Mouse (Mus musculus): ENCODE data around the gene Plxdc1. TPM values are rescaled to one million over a fixed set of nuclear protein-coding genes. Genes with fewer than 3 reads are reported as not detected.

Plxdc1 gene
- polyA plus RNA-seq, 1 experiment from 2014 or later = 0.24 TPM

- H3K4me3 ChIP-seq = no peak overlapping the region
- DNase-seq (ENCODE audit: low spot score) = no peak
- H3K36me3 ChIP-seq = no peaks in the 10 kb centered on the region
- H3K4me1 ChIP-seq (replicated peaks) = peaks cover 6% of the 10 kb centered on the region; the same call in 1 of the 2 replicates
- H3K9me3 ChIP-seq = no peaks in the 10 kb centered on the region
- 86% methylated on average over 5 of the region's 5 CpGs for WGBS
- no peak overlapping the region for H3K27ac ChIP-seq
- H3K27me3 ChIP-seq (ENCODE audit: insufficient read depth, poor library complexity, severe bottlenecking) = no peaks in the 10 kb centered on the region
Measured at GRCm38 (mm10) chr11:97943256-97943655, 43.0 kb downstream of the Plxdc1 start.

GRCm38 (mm10) chr11:97942420-97943111, 43.7 kb downstream of the Plxdc1 start:
- no peak for DNase-seq (ENCODE audit: low spot score)
- Histone ChIP-seq H3K36me3 (no peaks in the 10 kb centered on the region), H3K27ac (no peak overlapping the region), H3K27me3 (ENCODE audit: insufficient read depth, poor library complexity, severe bottlenecking) (no peaks in the 10 kb centered on the region), H3K4me1 (replicated peaks) (peaks cover 6% of the 10 kb centered on the region; the same call in 1 of the 2 replicates), H3K4me3 (no peak overlapping the region), H3K9me3 (no peaks in the 10 kb centered on the region)
- 86% methylated on average over 15 of the region's 15 CpGs for WGBS

GRCm38 (mm10) chr11:97937469-97938105, 48.7 kb downstream of the Plxdc1 start:
- DNase-seq (ENCODE audit: low spot score) = no peak
- Histone ChIP-seq H3K27ac (no peak overlapping the region), H3K36me3 (no peaks in the 10 kb centered on the region), H3K9me3 (no peaks in the 10 kb centered on the region), H3K4me3 (no peak overlapping the region), H3K4me1 (replicated peaks) (no peaks in the 10 kb centered on the region), H3K27me3 (ENCODE audit: insufficient read depth, poor library complexity, severe bottlenecking) (no peaks in the 10 kb centered on the region)
- WGBS = 80% methylated on average over 2 of the region's 2 CpGs

- Histone ChIP-seq H3K4me3 (no peak overlapping the region), H3K27me3 (ENCODE audit: insufficient read depth, poor library complexity, severe bottlenecking) (no peaks in the 10 kb centered on the region), H3K36me3 (no peaks in the 10 kb centered on the region), H3K27ac (no peak overlapping the region), H3K9me3 (no peaks in the 10 kb centered on the region), H3K4me1 (replicated peaks) (no peaks in the 10 kb centered on the region)
- 33% methylated on average over 3 of the region's 3 CpGs for WGBS
- DNase-seq (ENCODE audit: low spot score) = peak; percentile 69
Measured at GRCm38 (mm10) chr11:97936758-97937157, 49.5 kb downstream of the Plxdc1 start.

- Histone ChIP-seq H3K36me3 (no peaks in the 10 kb centered on the region), H3K9me3 (no peaks in the 10 kb centered on the region), H3K27me3 (ENCODE audit: insufficient read depth, poor library complexity, severe bottlenecking) (no peaks in the 10 kb centered on the region), H3K4me3 (no peak overlapping the region), H3K4me1 (replicated peaks) (no peaks in the 10 kb centered on the region), H3K27ac (no peak overlapping the region)
- 64% methylated on average over 4 of the region's 4 CpGs for WGBS
- DNase-seq (ENCODE audit: low spot score) = no peak
Measured at GRCm38 (mm10) chr11:97935913-97936575, 50.2 kb downstream of the Plxdc1 start.

- no peaks in the 10 kb centered on the region for H3K36me3 ChIP-seq
- no peaks in the 10 kb centered on the region for H3K4me1 ChIP-seq (replicated peaks)
- WGBS = 83% methylated on average over 1 of the region's 1 CpGs
- no peaks in the 10 kb centered on the region for H3K27me3 ChIP-seq (ENCODE audit: insufficient read depth, poor library complexity, severe bottlenecking)
- H3K9me3 ChIP-seq = no peaks in the 10 kb centered on the region
- no peak overlapping the region for H3K4me3 ChIP-seq
- no peak overlapping the region for H3K27ac ChIP-seq
- DNase-seq (ENCODE audit: low spot score) = no peak
Measured at GRCm38 (mm10) chr11:97933553-97933952, 52.7 kb downstream of the Plxdc1 start.

- no peaks in the 10 kb centered on the region for H3K27me3 ChIP-seq (ENCODE audit: insufficient read depth, poor library complexity, severe bottlenecking)
- no peak for DNase-seq (ENCODE audit: low spot score)
- no peaks in the 10 kb centered on the region for H3K9me3 ChIP-seq
- H3K4me3 ChIP-seq = no peak overlapping the region
- no peaks in the 10 kb centered on the region for H3K36me3 ChIP-seq
- H3K27ac ChIP-seq = no peak overlapping the region
- H3K4me1 ChIP-seq (replicated peaks) = no peaks in the 10 kb centered on the region
- WGBS = 73% methylated on average over 4 of the region's 4 CpGs
Measured at GRCm38 (mm10) chr11:97928905-97929304, 57.3 kb downstream of the Plxdc1 start.

GRCm38 (mm10) chr11:97924217-97924616, 62.0 kb downstream of the Plxdc1 start:
- no peak for DNase-seq (ENCODE audit: low spot score)
- WGBS = 91% methylated on average over 10 of the region's 10 CpGs
- H3K27ac ChIP-seq = no peak overlapping the region
- no peaks in the 10 kb centered on the region for H3K36me3 ChIP-seq
- no peaks in the 10 kb centered on the region for H3K27me3 ChIP-seq (ENCODE audit: insufficient read depth, poor library complexity, severe bottlenecking)
- no peaks in the 10 kb centered on the region for H3K4me1 ChIP-seq (replicated peaks)
- no peak overlapping the region for H3K4me3 ChIP-seq
- no peaks in the 10 kb centered on the region for H3K9me3 ChIP-seq

GRCm38 (mm10) chr11:97923639-97924038, 62.6 kb downstream of the Plxdc1 start:
- no peaks in the 10 kb centered on the region for H3K9me3 ChIP-seq
- no peak overlapping the region for H3K27ac ChIP-seq
- H3K4me1 ChIP-seq (replicated peaks) = no peaks in the 10 kb centered on the region
- DNase-seq (ENCODE audit: low spot score) = no peak
- H3K36me3 ChIP-seq = no peaks in the 10 kb centered on the region
- no peak overlapping the region for H3K4me3 ChIP-seq
- 85% methylated on average over 9 of the region's 9 CpGs for WGBS
- no peaks in the 10 kb centered on the region for H3K27me3 ChIP-seq (ENCODE audit: insufficient read depth, poor library complexity, severe bottlenecking)

GRCm38 (mm10) chr11:97915974-97916503, 70.2 kb downstream of the Plxdc1 start:
- Histone ChIP-seq H3K36me3 (no peaks in the 10 kb centered on the region), H3K27ac (no peak overlapping the region), H3K9me3 (no peaks in the 10 kb centered on the region), H3K4me1 (replicated peaks) (peaks cover 13% of the 10 kb centered on the region), H3K27me3 (ENCODE audit: insufficient read depth, poor library complexity, severe bottlenecking) (no peaks in the 10 kb centered on the region), H3K4me3 (no peak overlapping the region)
- no peak for DNase-seq (ENCODE audit: low spot score)
- 90% methylated on average over 6 of the region's 6 CpGs for WGBS

- no peaks in the 10 kb centered on the region for H3K9me3 ChIP-seq
- H3K36me3 ChIP-seq = no peaks in the 10 kb centered on the region
- no peaks in the 10 kb centered on the region for H3K27me3 ChIP-seq (ENCODE audit: insufficient read depth, poor library complexity, severe bottlenecking)
- no peak for DNase-seq (ENCODE audit: low spot score)
- 92% methylated on average over 2 of the region's 2 CpGs for WGBS
- H3K4me1 ChIP-seq (replicated peaks) = peaks cover 17% of the 10 kb centered on the region
- H3K4me3 ChIP-seq = no peak overlapping the region
- H3K27ac ChIP-seq = no peak overlapping the region
Measured at GRCm38 (mm10) chr11:97915471-97915870, 70.8 kb downstream of the Plxdc1 start.

- WGBS = 92% methylated on average over 14 of the region's 14 CpGs
- Histone ChIP-seq H3K4me1 (replicated peaks) (peaks cover 17% of the 10 kb centered on the region), H3K4me3 (no peak overlapping the region), H3K27ac (no peak overlapping the region), H3K36me3 (no peaks in the 10 kb centered on the region), H3K27me3 (ENCODE audit: insufficient read depth, poor library complexity, severe bottlenecking) (no peaks in the 10 kb centered on the region), H3K9me3 (no peaks in the 10 kb centered on the region)
- DNase-seq (ENCODE audit: low spot score) = no peak
Measured at GRCm38 (mm10) chr11:97913111-97913510, 73.1 kb downstream of the Plxdc1 start.
